Mouse (Mus musculus): ENCODE data around the gene Uqcrq. TPM values are rescaled to one million over a fixed set of nuclear protein-coding genes. Genes with fewer than 3 reads are reported as not detected.
A peak's percentile ranks its signal among the peaks of the same experiment; 100 is the strongest.

Uqcrq gene
- polyA plus RNA-seq (2015; fragmentation: Nextera tagmentation; extraction: Ambion mirVana) = 629 and 653 TPM in 2 replicates

- Histone ChIP-seq H3K9me3 (replicated peaks) (no peaks in the 10 kb centered on the region), H3K27ac (peak within 1 kb of the TSS; percentile 79), H3K4me2 (peak within 1 kb of the TSS; percentile 81), H3K9ac (peak within 1 kb of the TSS; percentile 87), H3K4me1 (peaks cover 16% of the 10 kb centered on the region), H3K4me3 (replicated peaks) (peak within 1 kb of the TSS; percentile 98), H3K36me3 (peaks cover 21% of the 10 kb centered on the region), H3K27me3 (no peaks in the 10 kb centered on the region)
- ATAC-seq (replicated peaks; ENCODE audit: low FRiP score) = peak; percentile 94
- WGBS = under 1% methylated on average over 44 of the region's 44 CpGs
Observed at GRCm38 (mm10) chr11:53430670-53431346, at the start of gene Uqcrq, which contains the start of gene Gdf9. Gene Uqcrq, minus strand, starts transcription at chr11:53430831. Gene Gdf9, plus strand, starts transcription at chr11:53431023.

- peaks cover 21% of the 10 kb centered on the region for H3K4me1 ChIP-seq
- 0 out of 2 replicates have a peak, but pooled peaks cover 5% of the 10 kb centered on the region for H3K9me3 ChIP-seq (replicated peaks)
- ATAC-seq (replicated peaks; ENCODE audit: low FRiP score) = peak; percentile 37; the same call in 1 of the 2 replicates
- no peak within 1 kb of the TSS for H3K27ac ChIP-seq
- H3K9ac ChIP-seq = peak within 1 kb of the TSS; percentile 24; the same call in 1 of the 2 replicates
- no peaks in the 10 kb centered on the region for H3K36me3 ChIP-seq
- peak within 1 kb of the TSS; percentile 46 for H3K4me3 ChIP-seq (replicated peaks)
- 3% methylated on average over 40 of the region's 40 CpGs for WGBS
- H3K4me2 ChIP-seq = peak within 1 kb of the TSS; percentile 78
- H3K27me3 ChIP-seq = peaks cover 80% of the 10 kb centered on the region
Observed at GRCm38 (mm10) chr11:53479783-53480301, 49.2 kb upstream of the Uqcrq start, which contains the start of the genes Gm9945 and Sowaha. Gene Gm9945, plus strand, starts transcription at chr11:53480166. Gene Sowaha, minus strand, starts transcription at chr11:53480274.

- WGBS = under 1% methylated on average over 49 of the region's 62 CpGs
- peaks cover 85% of the 10 kb centered on the region for H3K27me3 ChIP-seq
- peak; percentile 23; the same call in 1 of the 2 replicates for ATAC-seq (replicated peaks; ENCODE audit: low FRiP score)
Observed at GRCm38 (mm10) chr11:53479171-53479782, 48.6 kb upstream of the Uqcrq start.

GRCm38 (mm10) chr11:53478383-53479170 is 47.9 kb upstream of the Uqcrq start:
- peak; percentile 63 for ATAC-seq (replicated peaks; ENCODE audit: low FRiP score)
- Histone ChIP-seq H3K4me1 (peaks cover 21% of the 10 kb centered on the region), H3K4me2 (peak overlapping the region; percentile 78), H3K9ac (peak overlapping the region; percentile 24; the same call in 1 of the 2 replicates), H3K27ac (no peak overlapping the region), H3K9me3 (replicated peaks) (0 out of 2 replicates have a peak, but pooled peaks cover 5% of the 10 kb centered on the region), H3K27me3 (peaks cover 92% of the 10 kb centered on the region), H3K4me3 (replicated peaks) (peak overlapping the region; percentile 46), H3K36me3 (no peaks in the 10 kb centered on the region)
- 4% methylated on average over 79 of the region's 79 CpGs for WGBS

More at GRCm38 (mm10) chr11:53479171-53479782, 48.6 kb upstream of the Uqcrq start:
- Histone ChIP-seq H3K9ac (peak overlapping the region; percentile 24; the same call in 1 of the 2 replicates), H3K36me3 (no peaks in the 10 kb centered on the region), H3K27ac (no peak overlapping the region), H3K9me3 (replicated peaks) (0 out of 2 replicates have a peak, but pooled peaks cover 5% of the 10 kb centered on the region), H3K4me2 (peak overlapping the region; percentile 78), H3K4me1 (peaks cover 21% of the 10 kb centered on the region), H3K4me3 (replicated peaks) (peak overlapping the region; percentile 46)

- Histone ChIP-seq H3K4me3 (replicated peaks) (0 out of 2 replicates have a peak overlapping the region, but pooled peaks have one; percentile 46), H3K9me3 (replicated peaks) (0 out of 2 replicates have a peak, but pooled peaks cover 5% of the 10 kb centered on the region), H3K4me1 (peaks cover 21% of the 10 kb centered on the region), H3K36me3 (no peaks in the 10 kb centered on the region), H3K4me2 (no peak overlapping the region), H3K27ac (no peak overlapping the region), H3K9ac (no peak overlapping the region), H3K27me3 (peaks cover 93% of the 10 kb centered on the region)
- no peak for ATAC-seq (replicated peaks; ENCODE audit: low FRiP score)
- WGBS = 39% methylated on average over 7 of the region's 7 CpGs
Observed at GRCm38 (mm10) chr11:53477833-53478232, 47.2 kb upstream of the Uqcrq start.

GRCm38 (mm10) chr11:53475620-53476019 is 45.0 kb upstream of the Uqcrq start:
- Histone ChIP-seq H3K4me1 (peaks cover 23% of the 10 kb centered on the region), H3K9ac (no peak overlapping the region), H3K36me3 (no peaks in the 10 kb centered on the region), H3K27ac (no peak overlapping the region), H3K27me3 (peaks cover 93% of the 10 kb centered on the region), H3K4me2 (no peak overlapping the region), H3K9me3 (replicated peaks) (0 out of 2 replicates have a peak, but pooled peaks cover 5% of the 10 kb centered on the region), H3K4me3 (replicated peaks) (no peak overlapping the region)
- no peak for ATAC-seq (replicated peaks; ENCODE audit: low FRiP score)
- 32% methylated on average over 8 of the region's 8 CpGs for WGBS

GRCm38 (mm10) chr11:53472709-53473108 is 42.1 kb upstream of the Uqcrq start:
- H3K4me1 ChIP-seq = peaks cover 15% of the 10 kb centered on the region
- 76% methylated on average over 3 of the region's 3 CpGs for WGBS
- no peak overlapping the region for H3K9ac ChIP-seq
- ATAC-seq (replicated peaks; ENCODE audit: low FRiP score) = no peak
- no peak overlapping the region for H3K4me2 ChIP-seq
- H3K27ac ChIP-seq = no peak overlapping the region
- H3K36me3 ChIP-seq = no peaks in the 10 kb centered on the region
- H3K27me3 ChIP-seq = peaks cover 88% of the 10 kb centered on the region
- H3K9me3 ChIP-seq (replicated peaks) = no peaks in the 10 kb centered on the region
- H3K4me3 ChIP-seq (replicated peaks) = no peak overlapping the region

GRCm38 (mm10) chr11:53469968-53470695 is 39.5 kb upstream of the Uqcrq start, which contains the start of gene Gm9837:
Gene Gm9837, minus strand, starts transcription at chr11:53470479.
- no peak within 1 kb of the TSS for H3K27ac ChIP-seq
- peak within 1 kb of the TSS; percentile 23 for H3K4me3 ChIP-seq (replicated peaks)
- H3K27me3 ChIP-seq = peaks cover 84% of the 10 kb centered on the region
- peaks cover 25% of the 10 kb centered on the region for H3K4me1 ChIP-seq
- ATAC-seq (replicated peaks; ENCODE audit: low FRiP score) = peak; percentile 64
- no peaks in the 10 kb centered on the region for H3K9me3 ChIP-seq (replicated peaks)
- H3K4me2 ChIP-seq = peak within 1 kb of the TSS; percentile 56
- 3% methylated on average over 29 of the region's 29 CpGs for WGBS
- H3K9ac ChIP-seq = peak within 1 kb of the TSS; percentile 18; the same call in 1 of the 2 replicates
- H3K36me3 ChIP-seq = no peaks in the 10 kb centered on the region

GRCm38 (mm10) chr11:53469294-53469967 is 38.8 kb upstream of the Uqcrq start:
- 44% methylated on average over 16 of the region's 16 CpGs for whole genome bisulfite sequencing
- peaks cover 84% of the 10 kb centered on the region for H3K27me3 ChIP-seq
- peaks cover 25% of the 10 kb centered on the region for H3K4me1 ChIP-seq
- no peak overlapping the region for H3K27ac ChIP-seq
- no peaks in the 10 kb centered on the region for H3K9me3 ChIP-seq (replicated peaks)
- no peak overlapping the region for H3K9ac ChIP-seq
- peak overlapping the region; percentile 56 for H3K4me2 ChIP-seq
- ATAC-seq (replicated peaks; ENCODE audit: low FRiP score) = no peak
- H3K36me3 ChIP-seq = no peaks in the 10 kb centered on the region
- H3K4me3 ChIP-seq (replicated peaks) = 0 out of 2 replicates have a peak overlapping the region, but pooled peaks have one; percentile 23

GRCm38 (mm10) chr11:53466231-53466971 is 35.8 kb upstream of the Uqcrq start:
- peak overlapping the region; percentile 39 for H3K9ac ChIP-seq
- WGBS = 6% methylated on average over 40 of the region's 40 CpGs
- H3K27ac ChIP-seq = no peak overlapping the region

More at GRCm38 (mm10) chr11:53466231-53466971, 35.8 kb upstream of the Uqcrq start:
- Histone ChIP-seq H3K4me1 (peaks cover 47% of the 10 kb centered on the region), H3K4me3 (replicated peaks) (peak overlapping the region; percentile 39), H3K4me2 (peak overlapping the region; percentile 69), H3K27me3 (peaks cover 90% of the 10 kb centered on the region), H3K36me3 (no peaks in the 10 kb centered on the region), H3K9me3 (replicated peaks) (no peaks in the 10 kb centered on the region)
- peak; percentile 61 for ATAC-seq (replicated peaks; ENCODE audit: low FRiP score)

Data from kidney, embryonic 15.5 days (tissue).